Mouse (Mus musculus) heart, embryonic 10.5 days (tissue): ENCODE measurements around the gene Zfp821. TPM values are rescaled to one million over a fixed set of nuclear protein-coding genes. Genes with fewer than 3 reads are reported as not detected.
A peak's percentile ranks its signal among the peaks of the same experiment; 100 is the strongest.

Experiments
- DNase-seq: peaks from one replicate; pipeline ENCODE4 v3.0.0-alpha.2; 2017; ENCODE audit warnings: low spot score
- H3K27ac ChIP-seq: fragments of 300-500 bp; sonication (generic); 2 replicates; pipeline ENCODE4 v1.5.1; 2016; ENCODE audit warnings: mild to moderate bottlenecking
- H3K27me3 ChIP-seq: fragments of 300-500 bp; sonication (generic); 2 replicates; pipeline ENCODE4 v1.6.1; 2016; ENCODE audit warnings: mild to moderate bottlenecking; ENCODE audit not compliant: poor library complexity, insufficient read depth, severe bottlenecking
- H3K36me3 ChIP-seq: fragments of 300-500 bp; sonication (generic); 2 replicates; pipeline ENCODE4 v1.6.1; 2016; ENCODE audit warnings: mild to moderate bottlenecking, moderate library complexity
- H3K4me1 ChIP-seq: fragments of 300-500 bp; sonication (generic); 2 replicates; pipeline ENCODE4 v1.6.1; 2016; ENCODE audit warnings: mild to moderate bottlenecking
- H3K4me3 ChIP-seq: fragments of 300-500 bp; sonication (generic); 2 replicates; pipeline ENCODE4 v1.5.1; 2016; ENCODE audit warnings: mild to moderate bottlenecking, moderate library complexity
- H3K9me3 ChIP-seq: fragments of 300-500 bp; sonication (generic); 2 replicates; pipeline ENCODE4 v1.6.1; 2016; ENCODE audit warnings: mild to moderate bottlenecking, moderate library complexity
- WGBS: fragments of 180-500 bp; shearing (Covaris S2); methylation state at CpG from one replicate; pipeline ENCODE4 v1.1.7; 2016; 5-methylcytosine and 5-hydroxymethylcytosine counted together
- polyA plus RNA-seq: library from polyadenylated mRNA; unstranded; fragments of >200 nt; fragmentation: Nextera tagmentation; extraction: Ambion mirVana; gene quantifications from 2 replicates; pipeline ENCODE4 v1.2.1, GENCODE M21; 2016

The Zfp821 gene
- polyA plus RNA-seq, 1 experiment from 2014 or later = 23.4 TPM

- WGBS = under 1% methylated on average over 57 of the region's 57 CpGs
- Histone ChIP-seq H3K4me3 (peak within 1 kb of the TSS; percentile 99), H3K27me3 (no peaks in the 10 kb centered on the region), H3K36me3 (peaks cover 9% of the 10 kb centered on the region; the same call in 1 of the 2 replicates), H3K27ac (peak within 1 kb of the TSS; percentile 96), H3K9me3 (no peaks in the 10 kb centered on the region), H3K4me1 (peaks cover 15% of the 10 kb centered on the region)
- DNase-seq = peak; percentile 99
Observed at GRCm38 (mm10) chr8:109693146-109693900, 12.0 kb upstream of the Zfp821 start, which contains the start of gene Ist1. TSS of gene Ist1 (minus strand) at chr8:109693260.

- Histone ChIP-seq H3K27me3 (no peaks in the 10 kb centered on the region), H3K27ac (no peak overlapping the region), H3K4me3 (peak overlapping the region; percentile 99; the same call in 1 of the 2 replicates), H3K9me3 (no peaks in the 10 kb centered on the region), H3K4me1 (peaks cover 15% of the 10 kb centered on the region), H3K36me3 (peaks cover 6% of the 10 kb centered on the region; the same call in 1 of the 2 replicates)
- no peak for DNase-seq
- 59% methylated on average over 6 of the region's 6 CpGs for WGBS
Observed at GRCm38 (mm10) chr8:109694154-109694553, 11.2 kb upstream of the Zfp821 start.

DNA sequence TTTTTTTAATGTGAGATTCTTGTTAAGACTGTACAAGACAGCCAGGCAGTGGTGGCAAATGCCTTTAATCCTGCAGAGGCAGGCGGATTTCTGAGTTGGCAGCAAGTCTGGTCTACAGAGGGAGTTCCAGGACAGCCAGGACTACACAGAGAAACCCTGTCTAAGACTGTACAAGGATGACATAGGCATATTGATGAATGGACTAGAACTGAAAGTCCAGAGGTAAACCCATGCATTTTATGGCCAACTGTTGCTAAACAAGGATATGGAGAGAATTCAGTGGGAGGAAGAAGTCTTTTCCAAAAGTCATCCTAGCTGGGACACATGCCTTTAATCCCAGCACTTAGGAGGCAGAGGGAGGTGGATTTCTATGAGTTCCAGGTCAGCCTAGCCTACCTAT is 7.6 kb upstream of the Zfp821 start:
- DNase-seq = no peak
- peaks cover 4% of the 10 kb centered on the region; the same call in 1 of the 2 replicates for H3K4me1 ChIP-seq
- no peak overlapping the region for H3K4me3 ChIP-seq
- no peak overlapping the region for H3K27ac ChIP-seq
- peaks cover 3% of the 10 kb centered on the region; the same call in 1 of the 2 replicates for H3K27me3 ChIP-seq
- no peaks in the 10 kb centered on the region for H3K36me3 ChIP-seq
- WGBS = 64% methylated on average over 1 of the region's 1 CpGs
- no peaks in the 10 kb centered on the region for H3K9me3 ChIP-seq

DNA sequence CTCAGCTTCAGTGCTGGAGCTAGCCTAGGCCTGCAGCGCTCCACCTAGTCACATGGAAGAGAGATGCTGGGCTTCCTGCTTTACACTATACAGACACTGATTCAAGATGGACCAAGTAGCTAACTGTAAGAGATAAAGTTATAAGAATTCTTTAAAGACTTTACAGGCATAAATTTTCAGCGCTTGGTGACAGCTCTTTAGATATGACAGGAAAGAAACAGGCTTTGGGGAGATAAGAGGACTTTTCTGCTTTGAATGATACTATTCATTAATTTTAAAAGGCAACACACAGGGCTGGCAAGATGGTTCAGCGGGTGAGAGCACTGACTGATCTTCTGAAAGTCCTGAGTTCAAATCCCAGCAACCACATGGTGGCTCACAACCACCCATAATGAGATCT is 6.9 kb upstream of the Zfp821 start:
- Histone ChIP-seq H3K36me3 (no peaks in the 10 kb centered on the region), H3K4me1 (peaks cover 4% of the 10 kb centered on the region; the same call in 1 of the 2 replicates), H3K9me3 (no peaks in the 10 kb centered on the region), H3K27ac (no peak overlapping the region), H3K4me3 (no peak overlapping the region), H3K27me3 (peaks cover 4% of the 10 kb centered on the region; the same call in 1 of the 2 replicates)
- DNase-seq = no peak
- WGBS = 57% methylated on average over 3 of the region's 3 CpGs

DNA sequence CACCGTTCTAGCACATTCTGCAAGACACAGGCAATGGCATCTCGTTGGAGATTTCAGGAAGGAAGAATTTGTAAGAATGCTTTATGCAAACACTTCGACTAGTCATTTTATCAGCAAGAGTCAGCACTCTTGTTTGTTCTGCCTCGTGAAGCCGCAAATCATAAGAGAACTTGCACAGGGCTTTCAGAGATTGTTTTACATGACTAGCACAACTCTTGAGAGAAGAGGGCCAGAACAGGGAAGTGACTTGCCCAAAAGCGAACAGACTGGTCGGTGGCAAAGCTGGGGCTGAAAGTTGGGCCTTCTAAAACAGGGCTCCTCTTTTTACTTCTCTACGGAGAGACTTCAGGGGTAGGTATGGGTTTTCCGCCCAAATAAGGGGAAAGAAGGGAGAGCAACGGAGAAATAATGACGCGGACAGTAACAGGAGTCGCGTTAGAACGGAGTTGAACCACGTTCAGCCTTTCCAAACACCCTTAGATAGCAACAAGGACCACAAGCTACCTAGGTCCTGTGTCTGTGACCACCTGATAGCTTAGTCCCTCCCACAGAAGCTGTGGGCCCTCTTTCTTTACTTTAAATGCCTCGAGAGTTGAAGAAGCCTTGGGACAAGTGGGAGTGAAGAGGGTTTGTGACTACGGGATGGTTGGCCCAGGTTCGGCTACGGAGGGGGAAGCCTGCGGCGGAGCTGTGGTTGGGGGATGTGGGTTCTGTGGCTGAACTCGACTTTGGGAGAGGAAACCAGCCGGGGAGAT is 604 bp upstream of the Zfp821 start:
- peak overlapping the region; percentile 100 for H3K27ac ChIP-seq
- H3K4me1 ChIP-seq = peaks cover 22% of the 10 kb centered on the region
- peaks cover 4% of the 10 kb centered on the region; the same call in 1 of the 2 replicates for H3K27me3 ChIP-seq
- H3K9me3 ChIP-seq = no peaks in the 10 kb centered on the region
- WGBS = 8% methylated on average over 24 of the region's 24 CpGs
- peak overlapping the region; percentile 97 for H3K4me3 ChIP-seq
- H3K36me3 ChIP-seq = peaks cover 22% of the 10 kb centered on the region
- DNase-seq = peak; percentile 45

DNA sequence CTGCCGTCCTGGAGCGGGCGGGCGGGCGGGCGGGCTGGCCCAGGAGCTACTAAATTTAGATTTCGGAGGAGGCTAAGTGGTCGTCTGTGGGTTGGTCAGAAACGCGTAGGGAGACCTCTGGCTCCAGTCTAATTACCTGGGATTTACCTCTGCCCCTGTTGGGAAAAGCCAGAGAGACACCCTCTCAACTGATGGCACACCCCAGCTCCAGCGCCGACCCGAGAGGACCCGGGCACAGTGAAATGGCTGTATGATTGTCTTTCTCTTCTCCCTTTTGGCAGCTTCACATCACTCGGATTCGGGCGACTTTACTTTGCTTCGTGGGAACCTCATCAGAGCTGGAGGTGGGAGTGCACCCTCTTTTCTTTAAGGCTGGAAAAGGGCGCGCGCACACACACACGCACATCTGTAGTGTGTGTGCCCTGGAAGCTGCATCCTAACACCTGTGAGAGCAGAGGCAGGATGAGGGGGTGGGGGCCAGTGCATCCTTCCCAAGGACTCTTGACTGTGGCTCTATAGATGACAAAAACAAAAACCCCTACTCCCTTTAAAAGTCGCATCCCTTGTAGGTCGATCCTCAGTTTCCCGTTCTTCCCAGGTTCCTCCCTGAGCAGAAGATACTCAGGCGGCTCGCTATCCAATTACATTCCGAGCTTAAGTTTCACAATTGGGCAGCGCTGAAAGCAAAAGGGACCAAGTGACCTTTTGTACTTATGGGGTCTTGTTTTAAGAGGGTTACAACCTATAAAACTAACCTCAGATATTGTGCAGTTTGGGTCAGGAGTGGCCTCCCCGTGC is 929 bp downstream of the Zfp821 start:
- Histone ChIP-seq H3K4me1 (peaks cover 22% of the 10 kb centered on the region), H3K27ac (peak overlapping the region; percentile 100), H3K4me3 (peak overlapping the region; percentile 97), H3K27me3 (peaks cover 4% of the 10 kb centered on the region; the same call in 1 of the 2 replicates), H3K36me3 (peaks cover 37% of the 10 kb centered on the region), H3K9me3 (no peaks in the 10 kb centered on the region)
- 2% methylated on average over 30 of the region's 30 CpGs for WGBS
- peak; percentile 87 for DNase-seq

DNA sequence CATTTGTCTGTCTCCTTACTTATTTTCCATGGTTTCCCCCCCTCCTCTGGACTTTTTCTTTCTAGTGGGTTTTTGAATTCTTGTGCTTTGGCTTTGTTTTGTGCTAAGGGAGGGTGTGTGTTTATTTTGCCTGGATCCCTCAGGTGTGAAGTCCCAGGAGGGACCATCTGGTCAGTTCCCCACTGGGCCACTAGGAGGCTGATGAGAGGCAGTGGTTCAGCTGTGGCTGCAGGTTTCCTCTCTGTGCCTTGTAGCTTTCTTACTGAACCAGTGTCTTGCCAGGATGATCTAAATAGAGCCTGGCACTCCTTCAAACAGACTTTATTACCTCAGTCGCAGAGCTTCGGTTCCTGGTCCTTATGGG is 1.5 kb downstream of the Zfp821 start:
- Histone ChIP-seq H3K4me3 (peak overlapping the region; percentile 97), H3K27ac (no peak overlapping the region), H3K36me3 (peaks cover 43% of the 10 kb centered on the region), H3K27me3 (peaks cover 4% of the 10 kb centered on the region; the same call in 1 of the 2 replicates), H3K4me1 (peaks cover 22% of the 10 kb centered on the region), H3K9me3 (no peaks in the 10 kb centered on the region)
- 32% methylated on average over 2 of the region's 2 CpGs for WGBS
- peak; percentile 87 for DNase-seq

GRCm38 (mm10) chr8:109707921-109708320 is 2.6 kb downstream of the Zfp821 start:
- Histone ChIP-seq H3K27ac (no peak overlapping the region), H3K4me1 (peaks cover 22% of the 10 kb centered on the region), H3K4me3 (no peak overlapping the region), H3K27me3 (no peaks in the 10 kb centered on the region; the same call in 1 of the 2 replicates), H3K9me3 (no peaks in the 10 kb centered on the region), H3K36me3 (peaks cover 54% of the 10 kb centered on the region)
- 94% methylated on average over 4 of the region's 4 CpGs for WGBS
- DNase-seq = peak; percentile 14

- Histone ChIP-seq H3K27me3 (no peaks in the 10 kb centered on the region), H3K4me1 (no peaks in the 10 kb centered on the region), H3K27ac (no peak overlapping the region), H3K9me3 (no peaks in the 10 kb centered on the region), H3K4me3 (no peak overlapping the region), H3K36me3 (peaks cover 94% of the 10 kb centered on the region)
- DNase-seq = no peak
- WGBS = 84% methylated on average over 1 of the region's 1 CpGs
Observed at GRCm38 (mm10) chr8:109712521-109712920, 7.2 kb downstream of the Zfp821 start.

GRCm38 (mm10) chr8:109714961-109715360 is 9.6 kb downstream of the Zfp821 start:
- H3K27me3 ChIP-seq = no peaks in the 10 kb centered on the region
- DNase-seq = no peak
- 88% methylated on average over 5 of the region's 5 CpGs for WGBS

DNA sequence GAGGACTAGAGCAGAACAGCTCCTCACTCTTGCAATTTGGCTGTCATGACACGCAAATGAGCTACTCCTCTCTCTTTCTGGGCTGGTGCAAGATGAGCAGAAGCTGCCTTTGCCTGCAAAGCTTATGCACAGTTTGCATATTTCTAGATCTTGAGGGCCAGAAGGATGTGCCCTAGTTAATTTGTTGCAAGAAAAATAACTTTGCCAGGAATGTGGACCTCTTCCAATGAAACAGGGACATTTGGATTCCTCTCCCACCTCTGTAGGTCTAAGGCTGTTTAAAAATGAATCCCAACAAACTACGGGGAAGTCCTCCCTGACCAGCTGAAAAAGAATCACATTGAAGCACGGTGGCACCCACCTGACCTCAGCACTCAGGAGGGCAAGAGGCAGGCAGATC is 19.8 kb downstream of the Zfp821 start:
- no peaks in the 10 kb centered on the region for H3K4me1 ChIP-seq
- H3K4me3 ChIP-seq = no peak overlapping the region
- peak; percentile 20 for DNase-seq
- no peaks in the 10 kb centered on the region for H3K27me3 ChIP-seq
- no peaks in the 10 kb centered on the region for H3K9me3 ChIP-seq
- 80% methylated on average over 3 of the region's 3 CpGs for WGBS
- H3K36me3 ChIP-seq = peaks cover 93% of the 10 kb centered on the region
- H3K27ac ChIP-seq = no peak overlapping the region

More at GRCm38 (mm10) chr8:109714961-109715360, 9.6 kb downstream of the Zfp821 start:
- no peak overlapping the region for H3K27ac ChIP-seq
- H3K9me3 ChIP-seq = no peaks in the 10 kb centered on the region
- H3K4me1 ChIP-seq = no peaks in the 10 kb centered on the region
- peaks cover 95% of the 10 kb centered on the region for H3K36me3 ChIP-seq
- H3K4me3 ChIP-seq = no peak overlapping the region

GRCm38 (mm10) chr8:109731012-109731411 is 25.7 kb downstream of the Zfp821 start:
- H3K9me3 ChIP-seq = no peaks in the 10 kb centered on the region
- no peak for DNase-seq
- H3K27me3 ChIP-seq = no peaks in the 10 kb centered on the region
- peaks cover 84% of the 10 kb centered on the region for H3K36me3 ChIP-seq
- H3K4me3 ChIP-seq = no peak overlapping the region
- no peak overlapping the region for H3K27ac ChIP-seq
- no peaks in the 10 kb centered on the region for H3K4me1 ChIP-seq
- WGBS = 82% methylated on average over 3 of the region's 3 CpGs
